Mouse (Mus musculus) liver, embryonic 16.5 days (tissue): ENCODE data around the gene Eml1. TPM values are rescaled to one million over a fixed set of nuclear protein-coding genes. Genes with fewer than 3 reads are reported as not detected.

Experiments
- polyA plus RNA-seq: library from polyadenylated mRNA; unstranded; fragments of >200 nt; fragmentation: Nextera tagmentation; extraction: Ambion mirVana; gene quantifications from 2 replicates; pipeline ENCODE4 v1.2.1, GENCODE M21; 2015

The Eml1 gene
- polyA plus RNA-seq, 1 experiment from 2014 or later: 6.4 TPM

Other genes starting within 250 kb of the Eml1 start
- 52.6 and 53.2 TPM in 2 replicates for gene Setd3, start 191.6 kb upstream of the Eml1 start, polyA plus RNA-seq
- 1.4 TPM in 2 replicates for gene Ccnk, start 191.4 kb upstream of the Eml1 start, polyA plus RNA-seq
- 1.2 and 1.3 TPM in 2 replicates for gene Ccdc85c, start 95.5 kb upstream of the Eml1 start, polyA plus RNA-seq
- 0.05 TPM in 1 of 2 replicates, not detected in the other for gene Hhipl1, start 64.7 kb upstream of the Eml1 start, polyA plus RNA-seq
- 0.25 TPM in 2 replicates for gene Cyp46a1, start 36.6 kb upstream of the Eml1 start, polyA plus RNA-seq
- 7.7 and 8.0 TPM in 2 replicates for gene Evl, start 183.8 kb downstream of the Eml1 start, polyA plus RNA-seq